Mouse (Mus musculus): ENCODE measurements around the gene Sdc4. TPM values are rescaled to one million over a fixed set of nuclear protein-coding genes. Genes with fewer than 3 reads are reported as not detected.

Sdc4 gene
- total RNA-seq, 1 experiment from 2014 or later, result 16.6 TPM

DNA sequence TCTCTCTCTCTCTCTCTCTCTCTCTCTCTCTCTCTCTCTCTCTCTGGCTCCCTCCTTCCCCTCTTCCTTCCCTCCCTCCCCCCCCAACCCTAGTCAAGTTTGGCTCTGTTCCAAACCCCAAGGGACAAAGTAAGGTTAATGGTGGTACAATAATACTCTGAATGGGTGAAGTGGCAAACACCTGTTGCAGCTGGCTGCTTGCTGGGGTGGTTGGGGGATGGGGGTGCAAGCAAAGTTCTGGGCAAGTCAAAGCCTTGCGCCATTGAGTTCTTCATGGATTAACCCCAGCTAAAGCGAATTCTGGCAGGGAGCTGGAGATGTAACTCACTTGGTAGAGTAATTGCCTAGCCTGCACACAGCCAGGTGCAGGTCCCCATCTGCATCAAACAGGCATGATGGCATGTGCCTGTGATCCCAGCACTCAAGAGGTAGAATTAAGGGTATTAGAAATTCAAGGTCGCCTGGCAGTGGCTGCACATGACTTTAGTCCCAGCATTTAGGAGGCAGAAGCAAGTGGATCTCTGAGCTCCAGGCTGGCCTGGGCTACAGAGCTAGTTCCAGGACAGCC is 25.3 kb downstream of the Sdc4 start:
- ATAC-seq (replicated peaks; ENCODE audit: insufficient number of reproducible peaks, low FRiP score, low TSS enrichment, poor library complexity, severe bottlenecking), result no peak

- ATAC-seq (replicated peaks; ENCODE audit: insufficient number of reproducible peaks, low FRiP score, low TSS enrichment, poor library complexity, severe bottlenecking), result no peak
These were observed 26.5 kb downstream of the Sdc4 start for GRCm38 (mm10) chr2:164417198-164417597.

DNA sequence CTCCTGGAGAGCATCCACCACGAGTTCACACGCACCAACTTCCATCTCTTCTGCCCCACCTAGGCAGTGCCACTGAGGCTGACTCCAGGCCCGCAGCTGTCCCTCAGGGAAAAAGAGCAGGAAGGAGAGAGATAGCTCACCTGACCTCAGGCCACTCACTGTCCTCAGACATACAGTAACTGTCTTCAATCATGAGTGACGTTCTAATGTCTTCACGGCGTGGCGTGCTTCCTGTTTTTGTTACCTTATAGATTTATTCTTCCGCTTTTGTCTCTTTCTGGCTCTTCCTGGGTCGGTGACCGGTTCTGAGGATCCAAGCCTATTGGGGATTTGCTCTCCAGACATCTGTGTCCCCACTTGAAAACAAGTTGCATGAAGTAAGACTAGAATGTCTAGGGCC is 29.1 kb downstream of the Sdc4 start:
- ATAC-seq (replicated peaks; ENCODE audit: insufficient number of reproducible peaks, low FRiP score, low TSS enrichment, poor library complexity, severe bottlenecking), result no peak

GRCm38 (mm10) chr2:164414167-164414566 is 29.5 kb downstream of the Sdc4 start:
- ATAC-seq (replicated peaks; ENCODE audit: insufficient number of reproducible peaks, low FRiP score, low TSS enrichment, poor library complexity, severe bottlenecking), result no peak

GRCm38 (mm10) chr2:164407708-164408107 is 36.0 kb downstream of the Sdc4 start:
- 0 out of 2 replicates have a peak, but pooled peaks have one; percentile 27 for ATAC-seq (replicated peaks; ENCODE audit: insufficient number of reproducible peaks, low FRiP score, low TSS enrichment, poor library complexity, severe bottlenecking)

GRCm38 (mm10) chr2:164405519-164405918 is 38.2 kb downstream of the Sdc4 start:
- no peak for ATAC-seq (replicated peaks; ENCODE audit: insufficient number of reproducible peaks, low FRiP score, low TSS enrichment, poor library complexity, severe bottlenecking)

DNA sequence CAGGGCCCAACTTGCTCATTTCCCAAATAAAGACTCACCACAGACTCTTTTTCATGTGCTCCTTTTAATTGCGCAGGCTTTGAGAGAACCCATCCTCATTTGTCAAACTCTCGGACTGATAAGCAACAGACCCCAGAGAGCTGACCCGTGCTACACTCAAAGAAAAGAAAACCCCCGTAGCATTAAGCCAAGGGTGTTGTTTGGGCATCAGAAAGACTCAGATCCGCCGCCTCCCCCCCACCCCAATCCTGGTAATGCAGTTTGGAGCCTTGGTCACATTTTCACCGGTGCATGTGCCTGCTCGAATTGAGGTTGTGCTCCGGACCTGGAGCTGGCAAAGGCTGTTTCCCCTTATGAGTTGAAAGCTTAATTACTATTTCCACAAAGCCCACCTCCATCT is 38.6 kb downstream of the Sdc4 start, which contains the start of gene Matn4:
Matn4 (minus strand) TSS at position 101 of the 400 bp plus-strand sequence.
- no peak for ATAC-seq (replicated peaks; ENCODE audit: insufficient number of reproducible peaks, low FRiP score, low TSS enrichment, poor library complexity, severe bottlenecking)

- no peak for ATAC-seq (replicated peaks; ENCODE audit: insufficient number of reproducible peaks, low FRiP score, low TSS enrichment, poor library complexity, severe bottlenecking)
These were observed 39.4 kb downstream of the Sdc4 start for GRCm38 (mm10) chr2:164404082-164404990.

DNA sequence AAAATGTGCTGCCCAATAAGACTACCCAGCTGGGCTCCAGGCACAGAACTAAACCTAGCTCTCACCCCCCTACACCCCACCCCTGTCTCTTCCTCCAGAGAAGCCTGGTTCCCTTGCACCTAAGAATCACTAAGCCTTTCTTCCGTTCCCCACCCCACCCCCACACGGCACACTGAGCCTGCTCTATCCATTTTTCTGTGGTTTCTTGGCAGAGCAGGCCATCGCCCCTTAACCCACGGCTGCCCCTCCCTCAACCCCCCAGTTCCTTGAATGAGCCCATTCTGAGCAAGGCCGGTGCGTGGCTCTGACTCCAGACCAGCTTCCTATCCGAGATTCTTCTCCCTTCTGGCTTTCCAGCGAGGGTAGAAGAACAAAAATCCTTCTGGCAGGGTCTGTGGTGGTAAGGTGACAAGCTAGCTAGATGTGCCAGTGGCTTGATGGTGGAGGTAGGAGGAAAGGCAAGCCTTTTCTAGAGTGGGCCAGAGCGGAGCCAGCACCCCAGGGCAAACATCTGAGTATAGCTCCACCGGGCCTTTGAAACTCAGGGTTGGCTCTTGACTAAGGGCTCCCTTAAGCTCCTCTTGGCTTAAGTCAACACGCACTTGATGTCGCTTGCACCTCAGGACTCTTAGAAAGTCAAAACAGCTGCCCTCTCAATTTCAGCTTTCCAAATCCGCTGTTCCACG is 40.1 kb downstream of the Sdc4 start:
- ATAC-seq (replicated peaks; ENCODE audit: insufficient number of reproducible peaks, low FRiP score, low TSS enrichment, poor library complexity, severe bottlenecking), result no peak

DNA sequence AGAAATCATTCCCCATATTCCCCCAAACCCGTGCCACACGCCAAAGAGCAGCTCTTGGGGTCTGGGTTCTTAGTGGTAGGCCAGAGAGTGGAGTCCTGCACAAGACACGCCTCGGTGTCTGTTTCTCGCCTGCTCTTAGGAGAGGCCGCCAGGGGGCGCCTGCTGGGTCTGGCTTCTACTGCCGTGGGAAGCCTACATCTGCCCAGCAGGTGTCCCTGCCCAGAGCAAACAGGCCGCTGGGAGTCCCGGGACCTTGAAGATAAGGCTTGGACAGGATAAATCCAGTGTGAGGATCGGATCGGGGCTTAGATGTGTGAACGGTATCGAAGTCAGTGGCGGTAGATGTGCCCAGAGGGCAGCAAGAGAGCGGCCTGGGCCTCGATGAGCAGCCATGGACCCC is 40.8 kb downstream of the Sdc4 start, which contains the start of gene Rbpjl:
Rbpjl (plus strand) TSS at position 236 of the 400 bp plus-strand sequence.
- ATAC-seq (replicated peaks; ENCODE audit: insufficient number of reproducible peaks, low FRiP score, low TSS enrichment, poor library complexity, severe bottlenecking), result peak; percentile 60

- ATAC-seq (replicated peaks; ENCODE audit: insufficient number of reproducible peaks, low FRiP score, low TSS enrichment, poor library complexity, severe bottlenecking), result no peak
These were observed 46.8 kb downstream of the Sdc4 start for GRCm38 (mm10) chr2:164396911-164397310.

- no peak for ATAC-seq (replicated peaks; ENCODE audit: insufficient number of reproducible peaks, low FRiP score, low TSS enrichment, poor library complexity, severe bottlenecking)
These were observed 47.6 kb downstream of the Sdc4 start for GRCm38 (mm10) chr2:164396076-164396475.

DNA sequence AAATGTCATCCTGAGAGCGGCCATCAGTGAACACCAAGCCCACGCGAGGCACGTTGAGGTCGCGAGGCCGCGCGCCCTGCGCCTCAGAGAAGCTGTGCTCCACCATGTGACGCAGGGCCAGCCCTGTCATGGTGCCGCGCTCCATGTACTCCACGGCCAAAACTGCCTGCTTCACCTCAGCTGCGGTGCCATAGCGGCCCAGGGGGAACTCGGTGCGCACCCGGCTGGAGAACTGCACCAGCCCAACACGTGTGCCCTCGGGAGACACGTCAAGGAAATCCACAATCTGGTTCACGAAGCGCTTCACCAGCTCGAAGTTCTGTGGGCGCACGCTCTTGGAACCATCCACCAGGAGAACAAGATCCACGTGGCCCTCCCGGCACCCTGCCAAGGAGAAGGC is 50.6 kb downstream of the Sdc4 start:
- no peak for ATAC-seq (replicated peaks; ENCODE audit: insufficient number of reproducible peaks, low FRiP score, low TSS enrichment, poor library complexity, severe bottlenecking)

DNA sequence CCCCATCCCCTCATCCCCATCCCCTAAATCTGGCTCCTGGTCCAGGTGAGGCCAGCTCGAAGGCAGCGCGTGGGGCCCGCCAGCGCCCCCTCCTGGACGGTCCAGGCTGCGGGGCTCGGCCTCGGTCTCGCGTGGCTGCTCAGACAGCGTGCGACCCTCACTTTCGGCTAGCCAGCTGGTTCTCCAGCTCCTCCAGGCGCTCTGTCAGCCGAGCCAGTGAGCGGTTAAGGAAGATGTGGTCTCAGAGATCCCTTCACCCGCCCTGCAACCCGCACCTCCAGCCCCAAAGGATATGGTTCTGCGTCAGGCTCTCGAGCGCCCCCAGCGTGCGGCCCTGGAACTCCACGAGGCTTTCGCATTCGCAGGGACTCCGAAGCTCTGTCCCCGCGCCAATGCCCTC is 54.2 kb downstream of the Sdc4 start:
- peak; percentile 79 for ATAC-seq (replicated peaks; ENCODE audit: insufficient number of reproducible peaks, low FRiP score, low TSS enrichment, poor library complexity, severe bottlenecking)

DNA sequence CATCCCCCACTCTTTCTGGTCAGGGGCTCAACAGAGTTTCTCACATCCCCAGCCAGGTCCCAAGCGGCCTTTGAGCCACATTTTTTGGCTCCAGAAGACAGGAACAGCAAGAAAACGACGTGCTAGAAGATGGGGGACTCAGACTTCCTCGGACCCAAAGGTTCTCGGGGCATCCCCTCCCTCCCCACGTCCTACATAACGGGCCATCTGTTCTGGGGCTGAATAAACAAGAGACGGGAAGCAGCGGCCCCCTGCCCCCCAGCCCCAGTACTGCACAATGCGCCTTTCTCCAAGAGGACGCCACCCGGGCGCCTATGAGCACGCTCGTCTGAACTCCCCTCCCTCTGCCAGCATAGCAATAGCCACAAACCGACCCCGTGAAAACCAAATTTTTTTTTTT is 54.7 kb downstream of the Sdc4 start, which contains the start of gene Slpi:
Slpi (minus strand) TSS at position 76 of the 400 bp plus-strand sequence.
- ATAC-seq (replicated peaks; ENCODE audit: insufficient number of reproducible peaks, low FRiP score, low TSS enrichment, poor library complexity, severe bottlenecking), result no peak

DNA sequence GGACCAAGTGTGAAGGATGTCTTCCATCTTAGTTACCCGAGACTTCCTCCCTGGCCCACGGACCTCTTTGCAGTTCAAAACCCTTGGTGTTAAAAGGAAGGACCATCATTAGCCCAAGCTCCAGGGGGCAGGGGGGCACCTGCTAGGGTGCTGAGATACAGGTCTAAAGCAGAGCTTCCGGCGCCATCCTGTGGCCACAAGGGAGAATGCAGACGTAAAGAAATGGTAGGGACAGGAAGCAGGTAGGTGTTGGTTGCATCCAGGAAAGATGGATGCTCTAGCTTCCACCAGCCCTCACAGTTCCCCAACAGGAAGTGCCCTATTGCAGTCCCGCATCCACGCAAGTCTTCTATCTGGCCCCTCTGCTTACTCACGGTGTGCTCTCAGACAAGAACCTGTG is 56.7 kb downstream of the Sdc4 start:
- ATAC-seq (replicated peaks; ENCODE audit: insufficient number of reproducible peaks, low FRiP score, low TSS enrichment, poor library complexity, severe bottlenecking), result peak; percentile 41

GRCm38 (mm10) chr2:164385927-164386763 is 57.5 kb downstream of the Sdc4 start:
- ATAC-seq (replicated peaks; ENCODE audit: insufficient number of reproducible peaks, low FRiP score, low TSS enrichment, poor library complexity, severe bottlenecking), result no peak

GRCm38 (mm10) chr2:164383656-164384399 is 59.9 kb downstream of the Sdc4 start:
- ATAC-seq (replicated peaks; ENCODE audit: insufficient number of reproducible peaks, low FRiP score, low TSS enrichment, poor library complexity, severe bottlenecking), result no peak
